Mouse (Mus musculus) gastrocnemius, postnatal 36 days (tissue): Measurements from ENCODE around the gene Skp2. TPM values are rescaled to one million over a fixed set of nuclear protein-coding genes. Genes with fewer than 3 reads are reported as not detected.

Experiments used
- DNase-seq, 2 experiments: peaks; one replicate each; pipeline ENCODE4 v3.0.0; 2022
- intact Hi-C: fragments of 180-260 bp; cut with DNase I; formaldehyde crosslinking; loops from one replicate; pipeline ENCODE4 v1.15.1; 2025
- total RNA-seq, 2 experiments: library from RNA; stranded (reverse); gene quantifications; 2 replicates each; pipeline ENCODE4 v1.2.3; 2021

The Skp2 gene
- total RNA-seq, 2 experiments from 2014 or later: 0.77 to 0.99 TPM

GRCm38 (mm10) chr15:9079626-9080025 is 75.6 kb downstream of the Skp2 start:
- no peak for DNase-seq
- intact Hi-C loops: no loop called here

DNA sequence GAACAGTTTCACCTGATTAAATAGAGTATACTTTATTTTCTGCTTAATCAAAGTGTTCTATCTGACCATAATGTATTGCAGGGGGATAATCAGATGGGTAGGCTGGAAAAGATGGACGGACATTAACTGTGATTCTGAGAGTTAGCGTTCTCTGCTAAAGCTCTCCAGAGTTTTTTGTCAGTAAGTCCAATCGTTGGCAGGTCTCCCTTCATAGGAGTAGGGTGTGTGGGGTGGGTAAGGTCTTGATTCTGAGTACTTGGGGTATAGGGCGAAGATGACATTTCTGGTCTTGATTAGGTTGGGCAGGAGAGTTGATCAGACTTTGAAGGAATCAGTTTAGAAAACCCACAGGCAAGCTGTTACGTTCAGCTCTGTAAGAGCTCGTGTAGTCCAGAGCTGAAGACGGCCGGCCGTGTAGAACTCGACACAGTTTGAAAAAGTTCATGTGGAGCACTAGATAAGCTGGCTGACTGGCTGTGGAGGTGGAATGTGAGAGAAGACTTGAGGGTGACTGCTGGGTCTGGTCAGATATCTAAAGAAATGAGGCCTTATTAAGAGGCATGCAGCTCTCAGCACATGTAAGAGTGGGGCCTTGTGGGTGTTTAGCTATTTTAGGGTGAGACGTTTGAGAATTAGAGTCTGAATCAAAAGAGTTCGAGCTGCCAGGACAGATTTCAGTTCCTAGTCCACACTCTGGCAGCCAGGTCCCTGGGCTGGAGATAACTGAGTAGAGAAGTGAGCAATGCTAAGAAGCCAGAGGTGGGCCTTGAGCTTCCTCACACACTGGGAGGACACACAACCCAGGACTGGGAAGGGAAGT is 76.5 kb downstream of the Skp2 start:
- intact Hi-C loops: no loop called here
- DNase-seq: no peak

GRCm38 (mm10) chr15:9075608-9076200 is 79.5 kb downstream of the Skp2 start:
- DNase-seq: no peak
- intact Hi-C loops: no loop called here

GRCm38 (mm10) chr15:9074671-9075070 is 80.6 kb downstream of the Skp2 start:
- no peak for DNase-seq
- intact Hi-C loops: no loop called here

- DNase-seq: no peak
- intact Hi-C loops: no loop called here
Observed at GRCm38 (mm10) chr15:9074139-9074538, 81.1 kb downstream of the Skp2 start.

DNA sequence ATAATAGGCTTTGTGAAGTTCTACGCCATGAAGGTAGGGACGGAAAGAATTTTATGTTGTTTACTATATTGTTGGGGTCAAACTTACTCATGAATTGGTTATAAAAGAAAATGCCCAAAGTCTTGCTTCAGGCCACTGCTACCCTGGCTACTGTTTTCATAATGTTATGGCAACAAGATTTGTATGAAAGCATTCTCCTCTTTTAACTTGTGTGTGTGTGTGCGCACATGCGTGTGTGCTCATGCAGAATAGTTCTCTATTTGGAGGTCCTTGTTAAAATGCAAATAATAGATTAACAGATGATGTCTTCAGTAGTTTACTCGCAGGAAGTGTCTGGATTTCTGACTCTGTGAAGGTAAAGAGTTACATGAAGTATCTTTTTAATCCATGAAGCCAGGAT is 81.5 kb downstream of the Skp2 start:
- DNase-seq: no peak
- intact Hi-C loops: no loop called here

DNA sequence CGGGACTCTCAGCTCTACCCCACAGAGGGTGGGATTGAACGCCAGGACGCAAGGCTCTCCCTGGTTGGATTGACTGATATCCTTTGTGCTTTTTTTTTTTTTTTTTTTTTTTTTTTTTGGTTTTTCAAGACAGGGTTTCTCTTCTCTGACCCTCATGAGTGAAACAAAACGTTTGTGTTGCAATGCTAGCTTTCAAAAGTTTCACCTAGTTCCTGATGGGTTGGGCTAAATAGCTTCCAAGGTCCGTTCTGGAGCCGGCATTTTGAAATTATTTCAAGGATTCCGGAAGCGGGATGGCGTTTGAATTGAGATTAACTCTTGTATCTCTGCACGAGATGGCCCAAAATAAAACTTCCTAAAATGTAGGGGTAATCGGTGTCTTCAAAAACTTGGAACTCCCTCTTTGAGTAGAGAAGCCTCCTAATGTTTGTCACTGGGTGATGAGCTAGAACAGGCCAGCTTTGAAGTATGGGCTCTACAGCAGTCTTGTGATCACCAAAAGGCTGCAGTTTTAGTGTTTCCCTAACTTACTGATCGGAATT is 82.1 kb downstream of the Skp2 start:
- DNase-seq: no peak
- intact Hi-C loops: no loop called here

GRCm38 (mm10) chr15:9072630-9073029 is 82.6 kb downstream of the Skp2 start:
- intact Hi-C loops: no loop called here
- DNase-seq: no peak

GRCm38 (mm10) chr15:9071556-9072544 is 83.4 kb downstream of the Skp2 start:
- intact Hi-C loops: no loop called here
- DNase-seq: peak in 1 of 2 experiments; percentile 39

GRCm38 (mm10) chr15:9070912-9071555 is 84.2 kb downstream of the Skp2 start, which contains the start of gene Nadk2:
Nadk2 (plus strand) TSS chr15:9071260.
- intact Hi-C loops: no loop called here
- DNase-seq: peak; percentile 97 to 99

DNA sequence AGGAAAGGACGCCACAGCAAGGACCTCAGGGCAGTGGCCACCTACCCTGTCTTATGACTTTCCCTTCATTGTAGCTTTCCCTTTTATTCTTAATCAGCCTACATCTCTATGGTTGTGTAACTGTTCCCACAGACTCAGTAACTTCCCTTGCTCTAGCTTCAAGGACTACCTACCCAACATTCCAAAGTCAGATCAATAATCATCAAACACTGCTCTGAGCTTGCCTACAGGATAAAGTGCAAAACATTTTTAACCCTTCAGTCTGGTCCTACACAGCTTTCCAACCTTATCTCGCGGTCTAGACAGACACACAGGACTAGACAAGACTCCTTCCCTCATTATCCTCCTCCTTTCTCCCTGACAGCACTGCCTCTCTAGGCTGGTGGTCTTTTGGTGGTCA is 84.9 kb downstream of the Skp2 start:
- intact Hi-C loops: no loop called here
- DNase-seq: no peak

- DNase-seq: no peak
- intact Hi-C loops: no loop called here
Observed at GRCm38 (mm10) chr15:9068881-9069280, 86.3 kb downstream of the Skp2 start.

Other genes starting within 250 kb of the Skp2 start
- gene Ranbp3l, start 187.5 kb downstream of the Skp2 start, total RNA-seq: under 1 TPM; 0.08 to 0.17 TPM
- 10 to 100 TPM; 28.4 to 37.8 TPM for gene Nadk2, start 84.2 kb downstream of the Skp2 start, total RNA-seq
- 10 to 100 TPM; 13.8 TPM for gene Lmbrd2, start 14.9 kb downstream of the Skp2 start, total RNA-seq
- not detected for gene Ugt3a1, start 121.5 kb upstream of the Skp2 start, total RNA-seq
- not detected for gene Ugt3a2, start 180.1 kb upstream of the Skp2 start, total RNA-seq